Mouse (Mus musculus) liver, postnatal 0 days (tissue): ENCODE results near the gene Cep170b. TPM values are rescaled to one million over a fixed set of nuclear protein-coding genes. Genes with fewer than 3 reads are reported as not detected.

Experiments
- ATAC-seq: fragments of 200-750 bp; cut with Nextera tagmentation; 2 replicates; pipeline ENCODE4 v1.8.0; 2017; ENCODE audit warnings: mild to moderate bottlenecking, moderate library complexity
- DNase-seq: peaks from one replicate; pipeline ENCODE4 v3.0.0-alpha.2; 2016
- H3K27ac ChIP-seq: fragments of 300-500 bp; sonication (generic); 2 replicates; pipeline ENCODE4 v1.5.1; 2014; ENCODE audit warnings: antibody characterized with exemption, moderate library complexity, mild to moderate bottlenecking, low read depth
- H3K27me3 ChIP-seq: fragments of 300-500 bp; sonication (generic); 2 replicates; pipeline ENCODE4 v1.6.1; 2014; ENCODE audit warnings: low read length, control low read depth, mixed read lengths; ENCODE audit not compliant: insufficient read depth
- H3K36me3 ChIP-seq: fragments of 300-500 bp; sonication (generic); replicated peaks from 2 replicates; pipeline ENCODE4 v1.6.1; 2014; ENCODE audit warnings: mild to moderate bottlenecking, control low read depth, low read length, moderate library complexity, mixed read lengths; ENCODE audit not compliant: insufficient read depth
- H3K4me1 ChIP-seq: fragments of 300-500 bp; sonication (generic); 2 replicates; pipeline ENCODE4 v1.6.1; 2014; ENCODE audit warnings: antibody characterized with exemption, mild to moderate bottlenecking, control low read depth; ENCODE audit not compliant: insufficient read depth
- H3K4me2 ChIP-seq: fragments of 300-500 bp; sonication (generic); 2 replicates; pipeline ENCODE4 v1.6.1; 2014; ENCODE audit warnings: low read depth, mild to moderate bottlenecking, low read length, moderate library complexity, mixed read lengths
- H3K4me3 ChIP-seq: fragments of 300-500 bp; sonication (generic); 2 replicates; pipeline ENCODE4 v1.5.1; 2014; ENCODE audit warnings: low read depth, low read length
- H3K9ac ChIP-seq: fragments of 300-500 bp; sonication (generic); replicated peaks from 2 replicates; pipeline ENCODE4 v1.6.1; 2014; ENCODE audit warnings: mild to moderate bottlenecking, moderate library complexity
- H3K9me3 ChIP-seq: fragments of 300-500 bp; sonication (generic); 2 replicates; pipeline ENCODE4 v1.6.1; 2016; ENCODE audit warnings: mild to moderate bottlenecking, control low read depth, low read length, mixed read lengths
- CTCF ChIP-seq: sonication (generic); IDR thresholded peaks from 2 replicates; pipeline ENCODE4 v1.5.1; 2016; ENCODE audit warnings: antibody characterized with exemption, low read depth
- EP300 ChIP-seq: IDR thresholded peaks from 2 replicates; pipeline ENCODE4 v1.6.1; 2016; ENCODE audit warnings: antibody characterized with exemption, low read depth, mild to moderate bottlenecking
- WGBS: fragments of 180-500 bp; shearing (Covaris S2); extraction: QIAGEN DNeasy Blood & Tissue Kit; methylation state at CpG from one replicate; pipeline ENCODE4 v1.1.7; 2014; ENCODE audit not compliant: insufficient replicate concordance; 5-methylcytosine and 5-hydroxymethylcytosine counted together
- polyA plus RNA-seq: library from polyadenylated mRNA; unstranded; fragments of >200 nt; fragmentation: Nextera tagmentation; extraction: Ambion mirVana; gene quantifications from 2 replicates; pipeline ENCODE4 v1.2.1, GENCODE M21; 2015

Gene Cep170b
- polyA plus RNA-seq, 1 experiment from 2014 or later = 4.0 TPM

GRCm38 (mm10) chr12:112752399-112752798, 32.1 kb downstream of the Cep170b start:
- no peak for ATAC-seq

GRCm38 (mm10) chr12:112755900-112756299, 35.6 kb downstream of the Cep170b start:
- ATAC-seq (no peak), DNase-seq (no peak)
- TF ChIP-seq CTCF (no peak), EP300 (no peak)
- no peaks in the 10 kb centered on the region for H3K27me3 ChIP-seq
- H3K36me3 ChIP-seq = no peaks in the 10 kb centered on the region
- WGBS = 41% methylated on average over 4 of the region's 4 CpGs
- no peak overlapping the region for H3K27ac ChIP-seq
- H3K4me1 ChIP-seq = peaks cover 15% of the 10 kb centered on the region
- no peak overlapping the region for H3K4me3 ChIP-seq
- no peak overlapping the region for H3K9ac ChIP-seq
- no peaks in the 10 kb centered on the region for H3K9me3 ChIP-seq
- H3K4me2 ChIP-seq = no peak overlapping the region

More at GRCm38 (mm10) chr12:112752399-112752798, 32.1 kb downstream of the Cep170b start:
- Histone ChIP-seq H3K4me1 (peaks cover 9% of the 10 kb centered on the region; the same call in 1 of the 2 replicates), H3K9me3 (no peaks in the 10 kb centered on the region), H3K27me3 (no peaks in the 10 kb centered on the region), H3K27ac (no peak overlapping the region), H3K4me2 (no peak overlapping the region), H3K36me3 (no peaks in the 10 kb centered on the region), H3K4me3 (no peak overlapping the region), H3K9ac (no peak overlapping the region)
- no peak for DNase-seq
- 26% methylated on average over 2 of the region's 2 CpGs for WGBS
- TF ChIP-seq CTCF (no peak), EP300 (no peak)

- H3K4me1 ChIP-seq = peaks cover 19% of the 10 kb centered on the region
- DNase-seq (no peak), ATAC-seq (no peak)
- no peaks in the 10 kb centered on the region for H3K27me3 ChIP-seq
- H3K36me3 ChIP-seq = no peaks in the 10 kb centered on the region
- H3K4me2 ChIP-seq = no peak overlapping the region
- H3K27ac ChIP-seq = no peak overlapping the region
- TF ChIP-seq EP300 (no peak), CTCF (no peak)
- H3K9me3 ChIP-seq = no peaks in the 10 kb centered on the region
- no peak overlapping the region for H3K9ac ChIP-seq
- no peak overlapping the region for H3K4me3 ChIP-seq
- 72% methylated on average over 5 of the region's 5 CpGs for WGBS
These were observed 37.6 kb downstream of the Cep170b start for GRCm38 (mm10) chr12:112757896-112758295.

- Histone ChIP-seq H3K27me3 (no peaks in the 10 kb centered on the region), H3K27ac (no peak overlapping the region), H3K9ac (no peak overlapping the region), H3K4me1 (peaks cover 19% of the 10 kb centered on the region), H3K4me3 (no peak overlapping the region), H3K36me3 (no peaks in the 10 kb centered on the region), H3K4me2 (no peak overlapping the region), H3K9me3 (no peaks in the 10 kb centered on the region)
- ATAC-seq = no peak
- no peak for DNase-seq
- TF ChIP-seq CTCF (no peak), EP300 (no peak)
- WGBS = 84% methylated on average over 3 of the region's 3 CpGs
These were observed 39.2 kb downstream of the Cep170b start for GRCm38 (mm10) chr12:112759471-112759870.

- DNase-seq (peak; percentile 54), ATAC-seq (peak; percentile 46)
- TF ChIP-seq CTCF (peak; percentile 34), EP300 (no peak)
- H3K9me3 ChIP-seq = no peaks in the 10 kb centered on the region
- no peaks in the 10 kb centered on the region for H3K27me3 ChIP-seq
- peak within 1 kb of the TSS; percentile 59 for H3K4me2 ChIP-seq
- peaks cover 19% of the 10 kb centered on the region for H3K4me1 ChIP-seq
- H3K27ac ChIP-seq = peak within 1 kb of the TSS; percentile 82
- no peak within 1 kb of the TSS for H3K9ac ChIP-seq
- H3K36me3 ChIP-seq = no peaks in the 10 kb centered on the region
- peak within 1 kb of the TSS; percentile 19 for H3K4me3 ChIP-seq
- WGBS = 25% methylated on average over 4 of the region's 4 CpGs
These were observed 40.1 kb downstream of the Cep170b start, which contains the start of gene Pld4 for GRCm38 (mm10) chr12:112760154-112760926. TSS of gene Pld4 (plus strand) at chr12:112760655.

GRCm38 (mm10) chr12:112761411-112761810, 41.2 kb downstream of the Cep170b start:
- no peak for ATAC-seq
- peak; percentile 25 for DNase-seq
- TF ChIP-seq CTCF (no peak), EP300 (no peak)
- peak overlapping the region; percentile 82 for H3K27ac ChIP-seq
- no peaks in the 10 kb centered on the region for H3K9me3 ChIP-seq
- H3K27me3 ChIP-seq = no peaks in the 10 kb centered on the region
- H3K4me3 ChIP-seq = peak overlapping the region; percentile 19
- no peak overlapping the region for H3K9ac ChIP-seq
- H3K4me1 ChIP-seq = peaks cover 14% of the 10 kb centered on the region
- H3K36me3 ChIP-seq = no peaks in the 10 kb centered on the region
- 43% methylated on average over 4 of the region's 4 CpGs for WGBS
- H3K4me2 ChIP-seq = peak overlapping the region; percentile 59
